Mouse (Mus musculus): ENCODE data around the gene Ank2. TPM values are rescaled to one million over a fixed set of nuclear protein-coding genes. Genes with fewer than 3 reads are reported as not detected.

Ank2 gene
- total RNA-seq, 2 experiments from 2014 or later: 0.81 TPM; not detected in 1

GRCm38 (mm10) chr3:127363512-127363911, 135.6 kb downstream of the Ank2 start:
- ATAC-seq (ENCODE audit: poor library complexity, severe bottlenecking): no peak

GRCm38 (mm10) chr3:127362611-127363393, 136.3 kb downstream of the Ank2 start:
- ATAC-seq (ENCODE audit: poor library complexity, severe bottlenecking): no peak

DNA sequence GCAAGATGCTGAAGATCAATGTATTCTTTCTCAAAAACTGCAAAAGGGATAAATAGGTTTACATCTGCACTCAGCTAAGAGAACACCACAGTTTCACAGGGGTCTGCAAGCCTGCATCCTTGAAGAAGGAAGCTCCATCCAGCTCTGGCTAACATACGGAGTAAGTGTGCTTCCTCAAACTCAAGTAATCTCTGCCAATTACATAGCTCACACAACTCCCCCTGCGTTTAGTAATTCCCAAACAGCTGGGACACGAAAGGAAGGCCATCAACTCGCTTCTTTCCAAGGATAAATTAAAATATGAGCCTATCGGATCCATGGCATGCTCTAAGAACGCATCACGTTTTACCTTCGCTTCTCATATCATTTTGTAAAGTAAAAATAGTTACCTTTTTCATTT, 137.3 kb downstream of the Ank2 start:
- no peak for ATAC-seq (ENCODE audit: poor library complexity, severe bottlenecking)

DNA sequence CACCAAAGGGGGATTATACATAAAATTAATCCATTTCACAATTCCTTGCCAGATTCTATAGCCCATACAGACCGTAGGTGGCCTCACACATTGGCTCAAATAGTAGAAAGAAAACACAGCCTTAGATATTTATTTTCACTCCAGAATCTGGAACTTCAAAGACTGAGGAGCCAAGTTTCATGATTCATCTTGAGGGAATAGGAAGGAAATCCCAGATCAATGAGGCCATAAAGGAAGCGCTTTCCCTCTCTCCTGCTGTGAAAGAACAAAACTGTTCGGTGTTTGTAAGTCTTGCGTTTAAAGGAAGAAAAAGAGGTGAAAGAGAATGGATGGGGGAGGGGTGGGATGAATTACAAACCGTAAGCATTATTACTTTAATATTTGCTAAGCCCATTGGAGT, 137.8 kb downstream of the Ank2 start:
- no peak for ATAC-seq (ENCODE audit: poor library complexity, severe bottlenecking)

- peak; percentile 99 for ATAC-seq (ENCODE audit: poor library complexity, severe bottlenecking)
Observed at GRCm38 (mm10) chr3:127355252-127355651, 143.9 kb downstream of the Ank2 start.

DNA sequence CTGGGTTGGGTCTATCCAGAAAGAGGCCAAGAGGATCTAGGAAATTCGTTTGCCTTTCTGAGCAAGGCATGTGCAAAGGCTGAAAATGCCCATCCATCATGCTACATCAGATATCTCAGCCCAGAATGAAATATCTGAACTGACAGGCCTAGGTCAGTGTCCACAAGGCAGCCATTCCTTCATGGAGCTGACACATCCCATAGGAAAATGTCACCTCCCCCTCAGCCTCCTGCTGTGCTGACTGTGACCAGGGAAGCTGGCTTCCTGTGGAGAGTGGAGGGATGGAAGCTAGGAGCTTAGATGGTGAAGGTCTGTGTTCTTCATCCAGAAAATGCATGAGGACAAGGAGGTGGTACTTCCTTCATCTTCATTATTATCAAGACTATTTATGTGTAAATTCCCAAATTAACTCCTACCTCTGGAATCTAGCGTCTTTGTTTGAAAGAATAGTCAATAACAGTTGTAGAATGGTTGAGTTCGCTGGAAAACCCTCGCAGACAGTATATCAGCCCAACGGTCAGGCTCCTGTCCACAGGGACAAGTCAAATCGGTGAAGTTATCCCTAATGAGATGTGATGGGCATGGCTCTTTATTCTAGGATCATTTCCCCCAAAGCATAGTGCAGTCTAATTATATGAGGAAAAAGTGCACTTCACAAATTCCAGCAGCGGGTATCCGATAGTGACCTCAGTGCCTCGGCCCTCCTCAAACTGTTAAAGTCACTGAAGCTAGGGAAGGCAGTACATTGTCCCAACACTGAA, 148.4 kb downstream of the Ank2 start:
- ATAC-seq (ENCODE audit: poor library complexity, severe bottlenecking): no peak

DNA sequence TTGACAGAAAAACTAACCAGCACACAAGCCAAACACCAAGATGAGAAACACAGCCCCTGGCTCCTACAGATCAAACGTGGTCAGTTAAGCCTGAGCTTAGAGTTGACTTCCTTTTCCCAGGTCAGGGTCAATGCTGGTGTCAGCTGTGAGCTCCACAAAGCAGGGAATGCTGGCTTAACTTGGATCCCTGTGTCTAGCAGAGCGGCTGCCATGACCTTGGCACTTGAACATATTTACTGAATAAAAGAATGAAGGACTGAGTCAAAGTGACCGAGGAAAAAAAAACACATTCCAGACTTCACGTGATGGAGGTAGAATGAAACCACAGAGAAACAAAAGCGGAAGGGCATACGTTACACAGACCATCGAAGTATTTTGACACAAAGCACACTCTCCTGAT, 150.2 kb downstream of the Ank2 start:
- ATAC-seq (ENCODE audit: poor library complexity, severe bottlenecking): peak; percentile 60

GRCm38 (mm10) chr3:127345860-127346459, 153.2 kb downstream of the Ank2 start:
- no peak for ATAC-seq (ENCODE audit: poor library complexity, severe bottlenecking)

- no peak for ATAC-seq (ENCODE audit: poor library complexity, severe bottlenecking)
Observed at GRCm38 (mm10) chr3:127341300-127341699, 157.8 kb downstream of the Ank2 start.

DNA sequence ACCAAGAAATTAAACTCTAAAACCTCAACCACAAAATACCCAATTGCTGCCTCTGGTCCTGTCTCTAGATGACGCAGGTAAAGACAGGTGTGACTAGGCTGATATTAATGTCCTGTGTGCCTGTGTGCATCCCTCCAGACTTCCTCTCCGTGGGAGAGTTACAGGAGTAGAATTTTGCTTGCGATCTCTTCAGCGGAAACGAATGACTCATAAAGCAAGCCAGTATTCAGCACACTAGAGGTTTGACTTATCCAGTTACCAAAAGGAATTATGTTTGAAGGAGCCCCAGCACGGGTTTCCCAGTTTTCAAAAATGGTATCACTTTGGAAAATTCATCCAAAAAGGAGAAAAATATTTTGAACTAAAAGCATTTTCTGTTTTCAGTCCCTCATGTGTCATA, 164.3 kb downstream of the Ank2 start:
- ATAC-seq (ENCODE audit: poor library complexity, severe bottlenecking): no peak

DNA sequence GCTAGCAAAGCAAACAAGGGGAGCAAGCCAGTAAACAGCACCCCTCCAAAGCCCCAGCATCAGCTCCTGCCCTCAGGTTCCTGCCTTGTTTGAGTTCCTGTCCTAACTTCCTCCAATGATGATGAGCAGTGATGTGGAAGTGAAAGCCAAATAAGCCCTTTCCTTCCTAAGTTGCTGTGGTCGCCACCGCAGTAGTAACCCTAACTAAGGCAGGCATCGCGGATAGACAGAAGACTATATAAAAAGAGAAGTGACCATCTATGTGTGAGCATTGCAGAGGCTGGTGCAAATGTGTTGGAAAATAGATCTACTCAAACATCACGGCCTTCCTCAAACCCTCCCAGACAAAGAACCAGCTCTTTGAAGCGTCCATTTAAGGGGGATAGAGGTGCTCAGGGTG, 167.6 kb downstream of the Ank2 start:
- peak; percentile 99 for ATAC-seq (ENCODE audit: poor library complexity, severe bottlenecking)

DNA sequence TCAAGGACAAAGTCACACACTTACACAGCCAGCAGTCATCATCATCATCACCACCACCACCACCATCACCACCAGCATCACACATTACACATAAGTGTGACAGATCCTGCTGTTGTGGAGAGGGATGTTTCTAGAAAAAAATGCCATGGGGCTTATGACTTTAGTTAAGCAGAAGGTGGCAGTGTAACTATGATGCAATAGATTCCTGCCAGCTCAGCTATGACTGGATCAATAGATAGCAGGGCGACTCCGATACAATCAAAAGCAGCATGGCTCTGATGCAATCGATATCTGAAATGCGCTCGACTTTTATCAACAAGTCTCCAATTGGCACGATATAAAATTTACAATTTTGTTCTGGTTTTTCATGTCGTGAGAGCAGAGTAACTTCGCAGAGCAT, 172.8 kb downstream of the Ank2 start:
- ATAC-seq (ENCODE audit: poor library complexity, severe bottlenecking): no peak

GRCm38 (mm10) chr3:127322870-127323269, 176.3 kb downstream of the Ank2 start:
- ATAC-seq (ENCODE audit: poor library complexity, severe bottlenecking): peak; percentile 58

GRCm38 (mm10) chr3:127321645-127322044, 177.5 kb downstream of the Ank2 start:
- ATAC-seq (ENCODE audit: poor library complexity, severe bottlenecking): 0 out of 2 replicates have a peak, but pooled peaks have one; percentile 15

DNA sequence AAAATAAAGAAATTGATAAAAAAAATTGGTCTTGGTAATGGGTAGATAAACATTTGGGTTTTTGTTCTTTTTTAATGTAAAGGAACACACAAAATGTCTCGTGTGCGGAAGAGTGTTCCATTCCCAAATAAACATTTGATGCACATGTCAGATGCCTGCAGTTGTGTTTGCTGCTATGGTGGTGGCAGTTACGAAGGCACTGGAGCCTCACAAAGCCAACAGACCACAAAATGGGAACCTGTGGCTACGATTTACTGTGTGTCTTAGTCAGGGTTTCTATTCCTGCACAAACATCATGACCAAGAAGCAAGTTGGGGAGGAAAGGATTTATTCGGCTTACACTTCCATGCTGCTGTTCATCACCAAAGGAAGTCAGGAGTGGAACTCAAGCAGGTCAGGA, 178.1 kb downstream of the Ank2 start:
- peak; percentile 92 for ATAC-seq (ENCODE audit: poor library complexity, severe bottlenecking)

DNA sequence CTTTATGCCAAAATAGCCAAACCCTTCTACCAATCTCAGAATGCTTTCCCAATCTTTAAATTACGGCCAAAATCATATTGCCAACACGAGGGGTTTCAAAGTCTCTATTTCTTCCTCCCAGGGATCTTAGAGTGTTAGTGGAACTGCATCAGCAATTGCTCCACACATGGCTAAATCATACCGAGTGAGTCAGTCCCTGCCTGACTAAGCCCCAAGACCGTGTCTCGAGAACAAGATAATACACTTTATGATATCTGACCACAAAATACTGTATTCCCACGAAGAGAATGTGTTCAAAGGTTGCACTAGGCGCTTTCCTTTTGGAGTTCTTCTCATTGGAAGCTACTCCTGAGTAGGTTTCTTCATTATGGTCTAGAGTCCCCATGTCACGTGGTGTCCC, 178.8 kb downstream of the Ank2 start:
- ATAC-seq (ENCODE audit: poor library complexity, severe bottlenecking): no peak

- no peak for ATAC-seq (ENCODE audit: poor library complexity, severe bottlenecking)
Observed at GRCm38 (mm10) chr3:127317641-127318040, 181.5 kb downstream of the Ank2 start.

DNA sequence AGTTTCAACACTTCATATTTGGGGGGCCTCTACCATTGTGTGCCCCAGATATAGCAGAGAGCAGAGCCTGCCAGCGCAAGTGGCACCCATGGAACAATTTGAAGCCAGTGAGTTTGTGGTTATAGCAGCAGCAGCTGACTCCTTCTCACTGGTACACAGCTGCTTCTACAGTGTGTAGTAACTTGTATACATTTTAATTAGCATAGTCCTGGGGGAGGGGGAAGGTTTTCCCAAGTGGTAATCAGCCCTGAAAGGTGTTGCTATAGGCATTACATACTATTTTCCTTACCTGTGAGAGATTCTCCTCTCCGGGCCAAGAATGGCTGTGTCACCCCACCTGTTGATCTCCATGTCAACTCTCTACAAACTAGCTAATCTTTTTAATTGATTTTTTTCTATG, 182.4 kb downstream of the Ank2 start:
- no peak for ATAC-seq (ENCODE audit: poor library complexity, severe bottlenecking)

GRCm38 (mm10) chr3:127311521-127311920, 187.6 kb downstream of the Ank2 start:
- no peak for ATAC-seq (ENCODE audit: poor library complexity, severe bottlenecking)

DNA sequence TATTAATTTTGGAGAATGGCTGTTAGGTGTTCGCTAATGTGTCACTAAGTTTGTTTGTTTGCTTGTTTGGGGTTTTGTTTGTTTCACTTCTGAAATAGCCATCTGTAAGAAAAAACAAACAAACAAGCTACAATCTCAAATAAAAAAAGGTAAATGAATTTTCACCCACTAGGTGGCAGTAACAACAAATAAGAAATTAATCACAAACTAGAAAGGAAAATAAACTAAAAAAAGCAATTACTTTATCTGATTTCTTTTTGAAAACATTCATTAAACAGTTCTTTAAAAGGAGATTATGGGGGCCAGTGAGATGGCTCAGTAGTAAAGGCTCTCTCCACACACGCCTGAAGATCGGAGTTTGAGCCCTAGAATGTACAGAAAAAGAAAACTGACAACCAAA, 189.1 kb downstream of the Ank2 start:
- no peak for ATAC-seq (ENCODE audit: poor library complexity, severe bottlenecking)

DNA sequence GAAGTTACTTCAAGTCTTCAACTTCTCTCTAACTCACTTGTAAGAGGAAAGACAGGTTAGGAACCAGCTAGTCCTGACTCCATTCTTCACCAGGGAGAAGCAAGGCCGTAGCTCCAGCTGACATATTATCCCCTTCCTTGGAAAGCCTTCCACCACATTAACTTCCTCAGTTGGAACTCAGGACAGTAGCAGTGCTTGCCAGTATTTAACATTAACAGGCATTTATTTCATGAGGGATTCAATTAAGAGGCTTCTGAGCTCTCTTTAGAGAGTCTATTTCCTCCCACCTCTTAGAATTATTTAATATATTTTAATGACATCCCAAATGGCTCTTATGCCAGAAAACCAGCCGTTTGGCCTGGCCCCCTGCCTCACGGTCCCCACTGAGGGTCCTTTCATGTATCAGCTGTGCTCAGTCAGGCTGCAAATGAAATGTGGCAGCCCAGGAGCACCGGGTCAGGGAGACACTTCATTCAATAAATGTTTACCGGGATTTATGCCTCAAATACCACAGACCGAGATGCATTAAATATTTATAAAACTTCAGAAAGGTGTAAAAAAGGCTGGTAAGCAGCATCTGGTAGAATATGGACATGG, 195.1 kb downstream of the Ank2 start:
- no peak for ATAC-seq (ENCODE audit: poor library complexity, severe bottlenecking)
